In the genomic region with DNA sequence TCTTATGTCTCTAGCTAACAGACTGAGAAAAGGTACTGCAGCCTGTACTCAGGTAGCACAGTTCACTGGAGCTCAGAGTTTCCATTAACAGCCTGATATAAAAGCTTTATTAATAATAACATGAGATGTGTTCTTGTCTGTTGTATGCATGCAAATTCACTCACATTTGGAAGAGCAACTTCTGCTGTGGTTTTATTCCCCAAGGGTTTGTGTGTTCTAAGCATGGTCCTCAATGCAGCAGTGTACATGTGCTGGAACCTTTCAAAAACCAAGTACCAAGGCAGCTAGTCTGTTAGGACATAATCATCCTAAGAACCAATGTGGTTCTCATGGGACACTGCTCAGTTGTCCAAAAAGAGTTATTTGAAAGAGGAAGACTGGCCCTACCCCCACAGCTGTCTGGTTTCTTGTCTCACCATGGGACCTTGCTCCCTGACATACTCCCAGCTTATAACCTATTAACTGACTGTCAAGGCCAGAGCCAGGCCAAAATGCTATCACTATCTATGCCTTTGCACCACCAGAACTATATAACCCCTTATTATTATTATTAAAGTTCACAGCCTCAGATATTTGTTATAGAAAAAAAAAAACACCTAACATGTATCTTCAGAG, we compare ENCODE assay signal across 32 mouse cellular contexts. TPM values are rescaled to one million over a fixed set of nuclear protein-coding genes. Genes with fewer than 3 reads are reported as not detected.
DNase-seq lines count a peak whose midpoint lies in the region; ATAC-seq and TF ChIP-seq lines count a peak whose summit lies in the region.
"Had no signal": no experiment of that assay in that cellular context is flagged by ENCODE, and none has a peak within 500 bp of the region (broad histone marks: within the 10 kb centered on the region; RNA-seq: fewer than 3 reads in every experiment).

No protein-coding gene starts in this region.

- no peaks in the 10 kb centered on the region for H3K4me1 ChIP-seq in heart, embryonic 10.5 days
- H3K4me1 ChIP-seq in heart, adult 2 months (ENCODE audit: control insufficient read depth, insufficient read depth, low read length), result peaks cover 8% of the 10 kb centered on the region
- H3K4me1 ChIP-seq in liver, postnatal 0 days (ENCODE audit: insufficient read depth), result peaks cover 27% of the 10 kb centered on the region
- no peaks in the 10 kb centered on the region; the same call in 1 of the 2 replicates for H3K4me1 ChIP-seq in liver, embryonic 11.5 days (replicated peaks; ENCODE audit: control insufficient read depth, insufficient read depth, low read length)
- H3K4me1 ChIP-seq in cerebellum, adult 2 months (ENCODE audit: control insufficient read depth, insufficient read depth, low read length), result no peaks in the 10 kb centered on the region
- H3K4me1 ChIP-seq: embryonic facial prominence, embryonic 13.5 days; forebrain, embryonic 10.5 days; forebrain, embryonic 15.5 days; hindbrain, embryonic 12.5 days; intestine, embryonic 15.5 days; limb, embryonic 10.5 days; limb, embryonic 15.5 days; midbrain, embryonic 15.5 days; neural tube, embryonic 15.5 days; stomach, embryonic 15.5 days had no signal

- no peak for ATAC-seq in liver, postnatal 0 days
- no peak for ATAC-seq in liver, embryonic 11.5 days (replicated peaks; ENCODE audit: low FRiP score)
- peak; percentile 21 for ATAC-seq in granulocyte monocyte progenitor cell, adult 5-6 weeks (replicated peaks; ENCODE audit: poor library complexity, severe bottlenecking)
- no peak for ATAC-seq in megakaryocyte-erythroid progenitor cell, adult 5-6 weeks (replicated peaks; ENCODE audit: low FRiP score, low TSS enrichment, poor library complexity, severe bottlenecking)
- ATAC-seq: activated CD4-positive, CD25-positive, alpha-beta regulatory T cell, adult 4 months; CD4-positive, CD25-positive, alpha-beta regulatory T cell, adult 4 months; forebrain, embryonic 15.5 days; hindbrain, postnatal 0 days; intestine, embryonic 15.5 days; midbrain, embryonic 15.5 days had no signal

- H3K27ac ChIP-seq in heart, embryonic 10.5 days, result no peak overlapping the region
- H3K27ac ChIP-seq in heart, adult 2 months, result no peak overlapping the region
- peak overlapping the region; percentile 26; the same call in 1 of the 2 replicates for H3K27ac ChIP-seq in liver, postnatal 0 days (ENCODE audit: low read depth)
- no peak overlapping the region for H3K27ac ChIP-seq in liver, embryonic 11.5 days (ENCODE audit: low read depth, low read length)
- no peak overlapping the region for H3K27ac ChIP-seq in cerebellum, adult 2 months (ENCODE audit: insufficient read depth, low read length)
- H3K27ac ChIP-seq: embryonic facial prominence, embryonic 13.5 days; forebrain, embryonic 10.5 days; forebrain, embryonic 15.5 days; gastrocnemius, adult 2 months; hindbrain, embryonic 12.5 days; hindbrain, postnatal 0 days; intestine, embryonic 15.5 days; layer of hippocampus, adult 2 months; limb, embryonic 10.5 days; limb, embryonic 15.5 days; liver, embryonic 14.5 days; midbrain, embryonic 15.5 days; neural tube, embryonic 15.5 days; stomach, embryonic 15.5 days had no signal

- H3K4me3 ChIP-seq in heart, embryonic 10.5 days, result no peak overlapping the region
- no peak overlapping the region for H3K4me3 ChIP-seq in heart, adult 2 months
- no peak overlapping the region for H3K4me3 ChIP-seq in liver, postnatal 0 days (ENCODE audit: low read depth, low read length)
- H3K4me3 ChIP-seq in liver, embryonic 11.5 days (ENCODE audit: low read depth, low read length), result no peak overlapping the region
- H3K4me3 ChIP-seq in cerebellum, adult 2 months (replicated peaks; ENCODE audit: insufficient read depth, low read depth, low read length), result no peak overlapping the region
- H3K4me3 ChIP-seq: embryonic facial prominence, embryonic 13.5 days; forebrain, embryonic 10.5 days; forebrain, embryonic 15.5 days; gastrocnemius, adult 2 months; hindbrain, embryonic 12.5 days; intestine, embryonic 15.5 days; layer of hippocampus, adult 2 months; limb, embryonic 10.5 days; limb, embryonic 15.5 days; midbrain, embryonic 15.5 days; neural tube, embryonic 15.5 days; stomach, embryonic 15.5 days had no signal

- TF ChIP-seq EP300 in heart, adult 2 months (IDR thresholded peaks at IDR 0.05; ENCODE audit: insufficient read depth, low read depth, low read length), result no peak
- no peak for TF ChIP-seq EP300 in liver, postnatal 0 days (IDR thresholded peaks at IDR 0.05; ENCODE audit: low read depth)

- H3K9ac ChIP-seq in heart, adult 2 months (ENCODE audit: low read depth, low read length), result no peak overlapping the region
- no peak overlapping the region for H3K9ac ChIP-seq in liver, postnatal 0 days (replicated peaks)
- no peak overlapping the region for H3K9ac ChIP-seq in liver, embryonic 11.5 days (ENCODE audit: low read depth, low read length)
- H3K9ac ChIP-seq: embryonic facial prominence, embryonic 13.5 days; forebrain, embryonic 15.5 days; hindbrain, embryonic 12.5 days; intestine, embryonic 15.5 days; limb, embryonic 15.5 days; liver, embryonic 14.5 days; lung, embryonic 14.5 days; midbrain, embryonic 15.5 days; neural tube, embryonic 15.5 days; stomach, embryonic 15.5 days had no signal

- TF ChIP-seq POLR2A in heart, adult 2 months (IDR thresholded peaks at IDR 0.05; ENCODE audit: insufficient read depth, low read depth, low read length), result no peak
- TF ChIP-seq POLR2A in cerebellum, adult 2 months (IDR thresholded peaks at IDR 0.05; ENCODE audit: borderline replicate concordance, insufficient read depth, low read length), result no peak

- no peak for TF ChIP-seq CTCF in heart, adult 2 months (IDR thresholded peaks at IDR 0.05)
- no peak for TF ChIP-seq CTCF in liver, postnatal 0 days (IDR thresholded peaks at IDR 0.05; ENCODE audit: low read depth)
- TF ChIP-seq CTCF in cerebellum, adult 2 months (IDR thresholded peaks at IDR 0.05; ENCODE audit: borderline replicate concordance, insufficient read depth, low read depth, low read length), result no peak

- H3K4me2 ChIP-seq in liver, postnatal 0 days (ENCODE audit: low read depth, low read length), result no peak overlapping the region
- H3K4me2 ChIP-seq in liver, embryonic 11.5 days, result no peak overlapping the region
- H3K4me2 ChIP-seq: embryonic facial prominence, embryonic 13.5 days; forebrain, embryonic 15.5 days; hindbrain, embryonic 12.5 days; intestine, embryonic 15.5 days; limb, embryonic 15.5 days; lung, embryonic 14.5 days; midbrain, embryonic 15.5 days; neural tube, embryonic 15.5 days; stomach, embryonic 15.5 days had no signal

- DNase-seq in heart, embryonic 10.5 days (ENCODE audit: low spot score), result peak; percentile 52
- no peak for DNase-seq in heart, adult 2 months
- DNase-seq in liver, postnatal 0 days, result no peak
- DNase-seq in liver, embryonic 11.5 days (ENCODE audit: low spot score), result no peak
- peak; percentile 17 to 33 for DNase-seq in B cell, adult 2 months
- DNase-seq in cerebellum, adult 2 months, result no peak
- DNase-seq: cerebellum, adult 9-11 months; gastrocnemius, adult 2 months; gastrocnemius, postnatal 36 days; heart, postnatal 36 days; kidney, postnatal 14 days; lung, embryonic 14.5 days; right cerebral cortex, postnatal 25 days; spleen, adult 18-20 months; thymus, postnatal 14 days had no signal

- H3K9me3 ChIP-seq in heart, embryonic 10.5 days, result no peaks in the 10 kb centered on the region
- H3K9me3 ChIP-seq in liver, postnatal 0 days (ENCODE audit: low read length), result no peaks in the 10 kb centered on the region
- H3K9me3 ChIP-seq in liver, embryonic 11.5 days (ENCODE audit: control insufficient read depth, low read length), result no peaks in the 10 kb centered on the region
- H3K9me3 ChIP-seq: embryonic facial prominence, embryonic 13.5 days; forebrain, embryonic 10.5 days; forebrain, embryonic 15.5 days; hindbrain, embryonic 12.5 days; intestine, embryonic 15.5 days; limb, embryonic 10.5 days; limb, embryonic 15.5 days; midbrain, embryonic 15.5 days; neural tube, embryonic 15.5 days; stomach, embryonic 15.5 days had no signal

- no peaks in the 10 kb centered on the region for H3K27me3 ChIP-seq in heart, embryonic 10.5 days (ENCODE audit: insufficient read depth, poor library complexity, severe bottlenecking)
- H3K27me3 ChIP-seq in heart, adult 2 months (ENCODE audit: control insufficient read depth, insufficient read depth, low read length), result no peaks in the 10 kb centered on the region
- H3K27me3 ChIP-seq in liver, postnatal 0 days (ENCODE audit: insufficient read depth, low read length), result no peaks in the 10 kb centered on the region
- no peaks in the 10 kb centered on the region for H3K27me3 ChIP-seq in liver, embryonic 11.5 days (replicated peaks; ENCODE audit: control insufficient read depth, insufficient read depth, low read length)
- H3K27me3 ChIP-seq in cerebellum, adult 2 months (ENCODE audit: control insufficient read depth, insufficient read depth, low read length), result no peaks in the 10 kb centered on the region
- H3K27me3 ChIP-seq: embryonic facial prominence, embryonic 13.5 days; forebrain, embryonic 15.5 days; hindbrain, embryonic 12.5 days; intestine, embryonic 15.5 days; limb, embryonic 15.5 days; midbrain, embryonic 15.5 days; neural tube, embryonic 15.5 days; stomach, embryonic 15.5 days had no signal

- intact Hi-C loops in heart, adult 2 months (cut with DNase I), result no loop called here

- H3K36me3 ChIP-seq in heart, embryonic 10.5 days, result peaks cover 2% of the 10 kb centered on the region; the same call in 1 of the 2 replicates
- H3K36me3 ChIP-seq in heart, adult 2 months (ENCODE audit: control insufficient read depth, insufficient read depth, low read length), result peaks cover 12% of the 10 kb centered on the region
- no peaks in the 10 kb centered on the region for H3K36me3 ChIP-seq in liver, postnatal 0 days (replicated peaks; ENCODE audit: insufficient read depth, low read length)
- H3K36me3 ChIP-seq in liver, embryonic 11.5 days (ENCODE audit: control insufficient read depth, insufficient read depth, low read length), result no peaks in the 10 kb centered on the region
- H3K36me3 ChIP-seq: embryonic facial prominence, embryonic 13.5 days; forebrain, embryonic 10.5 days; forebrain, embryonic 15.5 days; hindbrain, embryonic 12.5 days; intestine, embryonic 15.5 days; limb, embryonic 10.5 days; limb, embryonic 15.5 days; midbrain, embryonic 15.5 days; neural tube, embryonic 15.5 days; stomach, embryonic 15.5 days had no signal

- 0 out of 2 replicates have a peak, but pooled peaks cover 5% of the 10 kb centered on the region for H3K79me2 ChIP-seq in heart, adult 2 months (replicated peaks; ENCODE audit: control insufficient read depth, insufficient read depth, low read length)

RNA-seq across cellular contexts. Expression of a gene that starts 10.0 kb away (rescaled TPM):
- polyA plus RNA-seq in heart, embryonic 10.5 days (2016; fragmentation: Nextera tagmentation; extraction: Ambion mirVana), result 27.4 and 36.5 TPM in 2 replicates
- 1 to 10 TPM; 5.3 to 5.4 TPM for total RNA-seq in heart, adult 2 months (2021)
- 5.4 and 7.7 TPM in 2 replicates for polyA plus RNA-seq in heart, adult 2 months (2012; rRNA removed)
- polyA plus RNA-seq in liver, postnatal 0 days (2015; fragmentation: Nextera tagmentation; extraction: Ambion mirVana), result 17.1 and 17.2 TPM in 2 replicates
- polyA plus RNA-seq in liver, embryonic 11.5 days (2014; fragmentation: Nextera tagmentation; extraction: Ambion mirVana), result 23.1 and 23.4 TPM in 2 replicates
- total RNA-seq in granulocyte monocyte progenitor cell, adult 5-6 weeks (2014; fragmentation: Nextera tagmentation), result 57.2 and 59.7 TPM in 2 replicates
- total RNA-seq in granulocyte monocyte progenitor cell, adult 5-6 weeks (2017), result 82.5 and 87.3 TPM in 2 replicates
- polyA plus RNA-seq in cerebellum, adult 2 months (2012; rRNA removed), result 1.2 and 1.6 TPM in 2 replicates
- total RNA-seq in megakaryocyte-erythroid progenitor cell, adult 5-6 weeks (2014; fragmentation: Nextera tagmentation), result 32.8 and 39.5 TPM in 2 replicates
- 37.8 and 79.6 TPM in 2 replicates for total RNA-seq in megakaryocyte-erythroid progenitor cell, adult 5-6 weeks (2017)

Comparison
In these comparisons a context has a peak if more than half of its experiments do, and no peak if none do; other contexts are left out.
1. DNase-seq: peak in heart, embryonic 10.5 days (single experiment) and B cell, adult 2 months (2 of 2); none in heart, adult 2 months (0 of 2), liver, postnatal 0 days (single experiment), liver, embryonic 11.5 days (single experiment) and cerebellum, adult 2 months (0 of 2).